Mouse (Mus musculus): Measurements from ENCODE around the gene Rbm19. TPM values are rescaled to one million over a fixed set of nuclear protein-coding genes. Genes with fewer than 3 reads are reported as not detected.
"Not testable (repeated sequence)": the region's sequence is repeated elsewhere in the genome, so short reads cannot be mapped to it uniquely, and the experiment has no call there.

Gene Rbm19
- polyA plus RNA-seq, 1 experiment, result 21.3 TPM

GRCm38 (mm10) chr5:120100814-120101213 lies 15.5 kb upstream of the Rbm19 start:
- H3K4me3 ChIP-seq (replicated peaks; ENCODE audit: control insufficient read depth, low read depth, low read length), result no peak overlapping the region
- TF ChIP-seq CTCF (IDR thresholded peaks at IDR 0.05; ENCODE audit: control insufficient read depth, insufficient read depth, low read length), result peak; percentile 40; the same call in 1 of the 2 replicates
- no peak for TF ChIP-seq POLR2A (IDR thresholded peaks at IDR 0.05; ENCODE audit: borderline replicate concordance, control insufficient read depth, low read depth, low read length)
- WGBS, result 85% methylated on average over 6 of the region's 6 CpGs
- no peaks in the 10 kb centered on the region for H3K4me1 ChIP-seq (ENCODE audit: control insufficient read depth, insufficient read depth, low read length)
- no peak overlapping the region for H3K27ac ChIP-seq (ENCODE audit: control insufficient read depth, insufficient read depth, low read depth, low read length, poor library complexity)

DNA sequence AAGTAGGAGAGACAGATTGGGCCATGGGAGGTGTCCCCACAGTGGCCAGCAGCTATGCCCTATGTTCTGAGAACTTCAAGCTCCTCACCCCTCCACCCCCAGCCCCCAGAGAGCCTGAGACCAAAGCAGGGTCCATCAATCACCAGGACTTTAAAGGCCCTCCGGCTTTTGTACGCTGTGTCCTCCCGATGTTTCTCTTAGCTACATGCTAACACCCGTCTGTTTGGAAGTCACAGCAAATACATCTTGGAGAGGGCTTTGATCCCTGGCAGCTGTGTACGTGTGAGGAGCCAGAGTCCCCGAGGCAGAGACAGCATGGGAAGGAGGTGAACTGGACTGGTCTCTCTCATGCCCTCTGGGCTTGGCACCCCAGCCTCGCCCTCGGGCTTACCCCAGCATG lies 14.2 kb upstream of the Rbm19 start:
- no peak for TF ChIP-seq CTCF (IDR thresholded peaks at IDR 0.05; ENCODE audit: control insufficient read depth, insufficient read depth, low read length)
- 84% methylated on average over 8 of the region's 8 CpGs for WGBS
- Histone ChIP-seq H3K27ac (ENCODE audit: control insufficient read depth, insufficient read depth, low read depth, low read length, poor library complexity) (no peak overlapping the region), H3K4me1 (ENCODE audit: control insufficient read depth, insufficient read depth, low read length) (no peaks in the 10 kb centered on the region), H3K4me3 (replicated peaks; ENCODE audit: control insufficient read depth, low read depth, low read length) (no peak overlapping the region)

DNA sequence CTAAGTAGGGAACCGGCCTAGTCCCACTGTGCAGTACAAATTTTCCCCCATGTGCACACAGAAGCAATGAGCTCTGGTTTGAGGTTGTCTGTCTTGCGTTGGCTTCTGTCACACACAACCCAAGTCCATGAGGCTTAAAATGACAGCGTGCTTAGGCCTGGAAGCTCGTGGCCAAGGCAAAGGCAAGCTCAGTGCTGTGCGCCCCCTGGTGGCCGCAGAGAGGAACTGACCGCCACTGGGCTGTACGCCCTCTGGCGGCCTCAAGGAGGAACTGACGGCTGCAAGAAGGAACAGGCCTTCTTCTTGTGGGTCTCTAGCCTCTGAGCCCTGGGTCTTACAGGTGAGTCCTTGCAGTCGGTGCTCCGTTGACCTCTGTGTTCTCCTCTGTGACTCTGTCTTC lies 13.5 kb upstream of the Rbm19 start:
- peak; percentile 100 for TF ChIP-seq CTCF (IDR thresholded peaks at IDR 0.05; ENCODE audit: control insufficient read depth, insufficient read depth, low read length)
- TF ChIP-seq POLR2A (IDR thresholded peaks at IDR 0.05; ENCODE audit: borderline replicate concordance, control insufficient read depth, low read depth, low read length), result peak; percentile 39; the same call in 1 of the 2 replicates
- Histone ChIP-seq H3K27ac (ENCODE audit: control insufficient read depth, insufficient read depth, low read depth, low read length, poor library complexity) (no peak overlapping the region), H3K4me1 (ENCODE audit: control insufficient read depth, insufficient read depth, low read length) (no peaks in the 10 kb centered on the region), H3K4me3 (replicated peaks; ENCODE audit: control insufficient read depth, low read depth, low read length) (no peak overlapping the region)
- 13% methylated on average over 12 of the region's 12 CpGs for WGBS

DNA sequence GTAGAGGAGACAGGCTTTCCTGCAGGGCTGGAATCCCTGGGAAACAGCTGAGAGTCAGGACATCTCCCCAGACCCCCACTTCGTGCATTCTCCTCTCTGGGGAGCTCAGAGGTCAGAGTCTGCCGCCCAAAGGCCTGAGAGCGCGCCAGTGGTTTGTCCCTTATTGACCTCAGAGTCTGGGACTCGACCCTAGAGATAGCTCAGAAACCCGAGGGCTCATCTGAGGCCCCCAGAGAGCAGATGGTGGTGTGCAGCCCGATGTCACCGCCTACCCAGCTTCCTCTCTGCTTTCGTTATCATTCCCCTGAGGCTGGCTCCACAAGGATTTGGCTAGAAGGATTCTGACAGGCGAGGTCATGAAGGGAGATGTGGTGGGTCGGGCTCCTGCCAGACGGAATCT lies 12.8 kb upstream of the Rbm19 start:
- Histone ChIP-seq H3K4me1 (ENCODE audit: control insufficient read depth, insufficient read depth, low read length) (no peaks in the 10 kb centered on the region), H3K27ac (ENCODE audit: control insufficient read depth, insufficient read depth, low read depth, low read length, poor library complexity) (no peak overlapping the region), H3K4me3 (replicated peaks; ENCODE audit: control insufficient read depth, low read depth, low read length) (no peak overlapping the region)
- 64% methylated on average over 12 of the region's 12 CpGs for WGBS
- TF ChIP-seq CTCF (IDR thresholded peaks at IDR 0.05; ENCODE audit: control insufficient read depth, insufficient read depth, low read length), result no peak
- no peak for TF ChIP-seq POLR2A (IDR thresholded peaks at IDR 0.05; ENCODE audit: borderline replicate concordance, control insufficient read depth, low read depth, low read length)

- Histone ChIP-seq H3K27ac (ENCODE audit: control insufficient read depth, insufficient read depth, low read depth, low read length, poor library complexity) (no peak overlapping the region), H3K4me1 (ENCODE audit: control insufficient read depth, insufficient read depth, low read length) (no peaks in the 10 kb centered on the region), H3K4me3 (replicated peaks; ENCODE audit: control insufficient read depth, low read depth, low read length) (no peak overlapping the region)
- TF ChIP-seq CTCF (IDR thresholded peaks at IDR 0.05; ENCODE audit: control insufficient read depth, insufficient read depth, low read length) (peak; percentile 79), POLR2A (IDR thresholded peaks at IDR 0.05; ENCODE audit: borderline replicate concordance, control insufficient read depth, low read depth, low read length) (no peak)
- WGBS, result 26% methylated on average over 12 of the region's 12 CpGs
Observed at GRCm38 (mm10) chr5:120106424-120107073, 9.7 kb upstream of the Rbm19 start.

- Histone ChIP-seq H3K4me1 (ENCODE audit: control insufficient read depth, insufficient read depth, low read length) (peaks cover 1% of the 10 kb centered on the region; the same call in 1 of the 2 replicates), H3K27ac (ENCODE audit: control insufficient read depth, insufficient read depth, low read depth, low read length, poor library complexity) (no peak overlapping the region), H3K4me3 (replicated peaks; ENCODE audit: control insufficient read depth, low read depth, low read length) (no peak overlapping the region)
- WGBS, result 87% methylated on average over 12 of the region's 12 CpGs
- TF ChIP-seq CTCF (IDR thresholded peaks at IDR 0.05; ENCODE audit: control insufficient read depth, insufficient read depth, low read length) (no peak), POLR2A (IDR thresholded peaks at IDR 0.05; ENCODE audit: borderline replicate concordance, control insufficient read depth, low read depth, low read length) (no peak)
Observed at GRCm38 (mm10) chr5:120114361-120114760, 1.9 kb upstream of the Rbm19 start.

DNA sequence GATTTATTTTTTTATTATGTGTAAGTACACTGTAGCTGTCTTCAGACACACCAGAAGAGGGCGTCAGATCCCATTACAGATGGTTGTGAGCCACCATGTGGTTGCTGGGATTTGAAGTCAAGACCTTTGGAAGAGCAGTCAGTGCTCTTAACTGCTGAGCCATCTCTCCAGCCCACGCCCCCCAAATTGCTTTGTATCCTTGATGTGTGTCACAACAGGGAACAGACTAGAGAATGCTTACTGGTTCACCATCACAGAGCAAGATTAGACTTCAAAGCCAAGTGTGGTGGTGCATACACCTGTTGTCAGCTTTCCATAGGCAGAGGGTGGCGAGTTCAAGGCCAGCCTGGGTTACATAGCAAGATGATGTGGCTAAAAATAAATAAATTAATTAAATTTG lies 896 bp downstream of the Rbm19 start:
- H3K27ac ChIP-seq (ENCODE audit: control insufficient read depth, insufficient read depth, low read depth, low read length, poor library complexity); H3K4me3 ChIP-seq (replicated peaks; ENCODE audit: control insufficient read depth, low read depth, low read length); H3K4me1 ChIP-seq (ENCODE audit: control insufficient read depth, insufficient read depth, low read length): not testable (repeated sequence)
- WGBS, result 59% methylated on average over 3 of the region's 3 CpGs

DNA sequence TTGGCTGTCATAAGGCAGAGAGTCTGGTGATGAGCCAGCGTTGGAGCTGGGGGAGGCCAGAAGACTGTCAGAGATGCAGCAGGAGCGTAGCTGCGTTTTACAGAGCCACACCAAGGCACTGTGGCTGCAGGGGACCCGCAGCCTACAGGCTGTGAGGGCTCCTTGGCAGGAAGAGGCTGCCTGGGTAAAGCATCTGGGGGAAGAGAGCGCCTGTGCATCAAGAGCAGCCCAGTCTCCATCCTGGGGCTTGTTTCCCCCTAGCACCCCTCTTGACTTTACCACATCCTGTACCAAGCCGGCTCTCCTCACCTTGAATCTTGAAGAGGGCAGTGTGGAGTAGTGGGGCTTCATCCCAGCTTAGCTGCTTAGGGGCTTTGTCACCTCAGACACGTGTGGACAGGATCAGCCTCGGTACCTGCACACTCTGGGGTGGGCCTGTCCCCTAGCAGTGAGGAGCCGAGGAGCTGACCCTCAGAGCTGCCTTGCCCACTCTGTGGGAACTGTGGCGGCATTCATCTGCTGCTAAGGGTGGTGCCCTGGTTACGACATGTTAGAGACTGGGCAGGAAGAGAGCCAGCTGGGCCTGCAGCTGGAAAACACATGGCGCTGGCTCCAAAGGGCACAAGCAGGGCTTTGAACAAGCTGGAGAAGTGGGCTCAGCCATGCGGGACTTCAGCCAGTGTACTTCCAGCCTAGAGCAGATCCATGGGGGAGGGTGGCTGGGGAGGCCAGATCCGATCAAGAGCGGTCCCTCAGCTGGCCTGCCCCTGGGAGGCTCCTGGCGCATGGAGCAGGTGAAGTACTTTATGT lies 8.8 kb downstream of the Rbm19 start:
- 76% methylated on average over 16 of the region's 16 CpGs for WGBS
- no peak overlapping the region for H3K4me3 ChIP-seq (replicated peaks; ENCODE audit: control insufficient read depth, low read depth, low read length)

More for the DNA sequence above, 8.8 kb downstream of the Rbm19 start:
- TF ChIP-seq CTCF (IDR thresholded peaks at IDR 0.05; ENCODE audit: control insufficient read depth, insufficient read depth, low read length) (no peak), POLR2A (IDR thresholded peaks at IDR 0.05; ENCODE audit: borderline replicate concordance, control insufficient read depth, low read depth, low read length) (no peak)
- no peaks in the 10 kb centered on the region; the same call in 1 of the 2 replicates for H3K4me1 ChIP-seq (ENCODE audit: control insufficient read depth, insufficient read depth, low read length)
- H3K27ac ChIP-seq (ENCODE audit: control insufficient read depth, insufficient read depth, low read depth, low read length, poor library complexity), result no peak overlapping the region

Measured in bone marrow, adult 2 months (tissue).